Mouse (Mus musculus): ENCODE data around the gene Dst. TPM values are rescaled to one million over a fixed set of nuclear protein-coding genes. Genes with fewer than 3 reads are reported as not detected.

The Dst gene
- polyA plus RNA-seq, 1 experiment from 2014 or later, result 44.3 TPM

DNA sequence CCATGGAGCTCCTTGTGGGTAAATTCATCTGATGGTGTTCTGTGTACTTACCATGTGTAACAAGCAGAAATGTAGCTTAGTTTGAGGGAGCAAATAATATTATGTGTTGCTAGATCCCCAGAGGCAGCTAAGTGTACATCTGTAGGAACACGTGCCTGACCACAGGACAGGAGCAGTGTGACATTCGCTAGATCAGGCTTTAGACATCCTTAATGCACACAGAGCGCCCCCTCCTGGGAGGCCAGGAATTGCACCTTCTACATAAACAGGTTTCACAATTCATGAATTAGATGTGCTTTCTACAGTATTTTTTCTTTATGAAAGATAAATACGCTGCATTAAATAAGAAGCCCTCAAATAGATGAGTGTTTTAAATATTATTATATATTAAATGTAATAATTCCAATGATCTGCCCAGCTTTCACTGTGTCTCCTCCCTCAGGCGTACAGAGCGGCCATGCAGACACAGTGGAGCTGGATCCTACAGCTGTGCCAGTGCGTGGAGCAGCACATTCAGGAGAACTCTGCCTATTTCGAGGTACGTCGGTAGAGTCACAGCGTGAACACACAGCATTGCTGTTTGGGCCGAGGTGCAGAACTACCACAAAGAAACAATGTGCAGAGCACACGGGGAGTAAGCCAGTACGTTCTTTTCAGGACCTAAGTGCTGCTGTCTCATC is 256.7 kb downstream of the Dst start:
- Histone ChIP-seq H3K36me3 (ENCODE audit: control insufficient read depth, insufficient read depth, low read length) (peaks cover 32% of the 10 kb centered on the region), H3K27ac (ENCODE audit: low read depth, low read length) (no peak overlapping the region), H3K4me1 (ENCODE audit: control insufficient read depth, insufficient read depth, low read length) (no peaks in the 10 kb centered on the region), H3K4me3 (ENCODE audit: low read length) (no peak overlapping the region), H3K4me2 (replicated peaks; ENCODE audit: low read depth, low read length) (no peak overlapping the region), H3K27me3 (ENCODE audit: control insufficient read depth, insufficient read depth, low read length) (no peaks in the 10 kb centered on the region), H3K9ac (ENCODE audit: low read depth, low read length) (no peak overlapping the region), H3K9me3 (ENCODE audit: control insufficient read depth, low read length) (no peaks in the 10 kb centered on the region)
- ATAC-seq (ENCODE audit: low FRiP score, low TSS enrichment), result peak; percentile 68; the same call in 1 of the 2 replicates
- WGBS, result 71% methylated on average over 14 of the region's 14 CpGs

DNA sequence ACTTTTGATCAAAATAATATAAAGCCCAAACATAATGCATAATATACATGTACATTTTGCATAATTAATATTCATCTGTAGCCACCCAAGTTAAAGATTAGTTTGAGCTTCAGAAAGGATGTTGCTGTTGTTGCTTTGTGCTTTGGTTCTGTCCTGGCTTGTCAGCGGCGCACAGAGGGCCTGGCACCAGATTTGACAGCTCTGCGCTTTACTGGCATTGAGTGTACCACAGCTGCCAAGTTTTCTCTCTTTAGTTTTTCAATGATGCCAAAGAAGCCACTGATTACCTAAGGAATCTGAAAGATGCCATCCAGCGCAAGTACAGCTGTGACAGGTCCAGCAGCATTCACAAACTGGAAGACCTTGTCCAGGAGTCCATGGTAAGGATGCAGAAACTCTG is 257.9 kb downstream of the Dst start:
- H3K36me3 ChIP-seq (ENCODE audit: control insufficient read depth, insufficient read depth, low read length), result peaks cover 42% of the 10 kb centered on the region
- H3K9me3 ChIP-seq (ENCODE audit: control insufficient read depth, low read length), result no peaks in the 10 kb centered on the region
- no peaks in the 10 kb centered on the region for H3K27me3 ChIP-seq (ENCODE audit: control insufficient read depth, insufficient read depth, low read length)
- no peak for ATAC-seq (ENCODE audit: low FRiP score, low TSS enrichment)
- 93% methylated on average over 4 of the region's 4 CpGs for WGBS
- no peak overlapping the region for H3K4me2 ChIP-seq (replicated peaks; ENCODE audit: low read depth, low read length)
- H3K27ac ChIP-seq (ENCODE audit: low read depth, low read length), result no peak overlapping the region
- H3K9ac ChIP-seq (ENCODE audit: low read depth, low read length), result no peak overlapping the region
- no peaks in the 10 kb centered on the region for H3K4me1 ChIP-seq (ENCODE audit: control insufficient read depth, insufficient read depth, low read length)
- no peak overlapping the region for H3K4me3 ChIP-seq (ENCODE audit: low read length)

DNA sequence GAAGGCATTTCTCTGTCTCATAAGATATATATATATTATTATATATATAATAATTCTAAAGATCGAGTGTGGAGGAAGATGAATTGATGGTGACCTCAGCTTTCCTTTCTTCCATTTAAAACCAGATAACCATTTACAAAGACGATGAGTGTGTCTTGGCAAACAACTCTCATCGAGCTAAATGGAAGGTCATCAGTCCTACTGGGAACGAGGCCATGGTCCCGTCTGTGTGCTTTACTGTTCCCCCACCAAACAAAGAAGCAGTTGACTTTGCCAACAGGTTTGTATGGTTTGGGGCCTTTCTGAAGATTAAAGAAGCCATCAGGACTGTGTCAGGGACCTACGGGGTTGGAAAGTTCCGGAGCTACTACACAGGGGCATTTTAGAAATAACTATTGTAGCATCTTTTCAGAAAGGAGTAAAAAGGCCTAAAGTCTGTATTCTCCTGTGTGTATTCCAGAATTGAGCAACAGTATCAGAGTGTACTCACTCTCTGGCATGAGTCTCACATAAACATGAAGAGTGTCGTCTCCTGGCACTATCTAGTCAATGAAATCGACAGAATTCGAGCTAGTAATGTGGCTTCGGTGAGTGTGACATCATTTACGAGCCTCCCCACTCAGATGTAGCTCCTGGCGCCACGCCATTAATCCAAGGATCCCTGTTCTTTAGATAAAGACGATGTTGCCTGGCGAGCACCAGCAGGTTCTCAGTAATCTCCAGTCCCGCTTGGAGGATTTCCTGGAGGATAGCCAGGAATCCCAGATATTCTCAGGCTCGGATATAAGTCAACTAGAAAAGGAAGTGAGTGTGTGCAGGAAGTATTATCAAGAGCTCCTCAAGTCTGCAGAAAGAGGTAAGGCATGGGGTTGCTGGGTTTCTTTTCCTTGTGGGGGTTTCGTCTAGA is 259.4 kb downstream of the Dst start:
- Histone ChIP-seq H3K36me3 (ENCODE audit: control insufficient read depth, insufficient read depth, low read length) (peaks cover 52% of the 10 kb centered on the region), H3K9ac (ENCODE audit: low read depth, low read length) (no peak overlapping the region), H3K4me2 (replicated peaks; ENCODE audit: low read depth, low read length) (no peak overlapping the region), H3K9me3 (ENCODE audit: control insufficient read depth, low read length) (no peaks in the 10 kb centered on the region), H3K4me3 (ENCODE audit: low read length) (no peak overlapping the region), H3K27me3 (ENCODE audit: control insufficient read depth, insufficient read depth, low read length) (no peaks in the 10 kb centered on the region), H3K4me1 (ENCODE audit: control insufficient read depth, insufficient read depth, low read length) (no peaks in the 10 kb centered on the region), H3K27ac (ENCODE audit: low read depth, low read length) (no peak overlapping the region)
- 80% methylated on average over 19 of the region's 19 CpGs for WGBS
- ATAC-seq (ENCODE audit: low FRiP score, low TSS enrichment), result no peak

DNA sequence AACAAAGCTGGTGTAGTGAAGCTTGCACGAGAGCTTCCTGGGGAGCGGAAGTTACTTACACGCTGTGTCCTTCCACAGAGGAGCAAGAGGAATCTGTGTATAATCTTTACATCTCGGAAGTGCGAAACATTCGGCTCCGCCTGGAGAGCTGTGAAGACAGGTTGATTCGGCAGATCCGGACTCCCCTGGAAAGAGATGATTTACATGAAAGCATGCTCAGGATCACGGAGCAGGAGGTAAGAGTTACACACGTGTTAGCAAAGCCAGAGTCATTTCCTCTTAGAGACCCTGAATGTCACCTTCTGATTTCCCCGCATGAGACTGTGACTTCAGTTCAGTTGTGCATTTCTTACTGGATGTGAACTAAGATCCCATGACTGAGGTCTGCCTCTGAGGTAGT is 261.1 kb downstream of the Dst start:
- H3K9ac ChIP-seq (ENCODE audit: low read depth, low read length), result no peak overlapping the region
- no peaks in the 10 kb centered on the region for H3K9me3 ChIP-seq (ENCODE audit: control insufficient read depth, low read length)
- no peaks in the 10 kb centered on the region for H3K27me3 ChIP-seq (ENCODE audit: control insufficient read depth, insufficient read depth, low read length)
- WGBS, result 92% methylated on average over 12 of the region's 12 CpGs
- no peak for ATAC-seq (ENCODE audit: low FRiP score, low TSS enrichment)
- no peaks in the 10 kb centered on the region for H3K4me1 ChIP-seq (ENCODE audit: control insufficient read depth, insufficient read depth, low read length)
- H3K4me3 ChIP-seq (ENCODE audit: low read length), result no peak overlapping the region
- H3K27ac ChIP-seq (ENCODE audit: low read depth, low read length), result no peak overlapping the region
- peaks cover 56% of the 10 kb centered on the region for H3K36me3 ChIP-seq (ENCODE audit: control insufficient read depth, insufficient read depth, low read length)
- H3K4me2 ChIP-seq (replicated peaks; ENCODE audit: low read depth, low read length), result no peak overlapping the region

DNA sequence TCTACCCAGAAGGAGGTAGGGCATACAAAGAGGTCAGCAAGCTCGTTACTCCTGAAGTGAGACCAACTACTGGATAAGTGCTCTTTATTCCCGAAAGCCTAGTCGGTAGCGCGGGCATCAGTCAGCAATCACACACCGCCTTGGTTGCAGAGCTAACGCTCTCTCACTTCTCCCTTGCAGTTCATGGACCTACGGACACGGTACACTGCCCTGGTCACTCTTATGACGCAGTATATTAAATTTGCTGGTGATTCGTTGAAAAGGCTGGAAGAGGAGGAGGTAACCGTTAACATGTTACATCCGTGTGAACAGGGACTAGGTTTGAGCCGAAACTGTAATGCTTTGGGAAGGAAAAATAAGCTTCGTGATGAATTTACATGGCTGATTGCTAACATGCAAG is 266.5 kb downstream of the Dst start:
- peaks cover 53% of the 10 kb centered on the region for H3K36me3 ChIP-seq (ENCODE audit: control insufficient read depth, insufficient read depth, low read length)
- ATAC-seq (ENCODE audit: low FRiP score, low TSS enrichment), result no peak
- WGBS, result 92% methylated on average over 15 of the region's 15 CpGs

DNA sequence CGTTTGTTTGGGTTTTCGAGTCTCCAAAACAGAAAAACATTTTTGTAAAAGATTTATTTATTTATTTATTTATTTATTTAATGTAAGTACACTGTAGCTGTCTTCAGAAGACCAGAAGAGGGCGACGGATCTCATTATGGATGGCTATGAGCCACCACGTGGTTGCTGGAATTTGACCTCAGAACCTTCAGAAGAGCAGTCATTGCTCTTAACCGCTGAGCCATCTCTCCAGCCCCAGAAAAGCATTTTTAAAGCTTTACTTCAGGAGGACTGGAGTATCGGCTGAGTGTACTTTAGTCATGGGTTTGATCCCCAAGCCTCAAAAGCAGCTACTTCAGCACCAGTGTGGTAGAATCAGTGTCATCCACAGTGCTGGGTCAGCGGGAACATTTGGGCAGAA is 266.9 kb downstream of the Dst start:
- H3K4me2 ChIP-seq (replicated peaks; ENCODE audit: low read depth, low read length), result no peak overlapping the region
- no peak overlapping the region for H3K27ac ChIP-seq (ENCODE audit: low read depth, low read length)
- peaks cover 51% of the 10 kb centered on the region for H3K36me3 ChIP-seq (ENCODE audit: control insufficient read depth, insufficient read depth, low read length)
- no peak overlapping the region for H3K4me3 ChIP-seq (ENCODE audit: low read length)
- no peaks in the 10 kb centered on the region for H3K27me3 ChIP-seq (ENCODE audit: control insufficient read depth, insufficient read depth, low read length)
- ATAC-seq (ENCODE audit: low FRiP score, low TSS enrichment), result no peak
- WGBS, result 77% methylated on average over 8 of the region's 8 CpGs
- H3K9me3 ChIP-seq (ENCODE audit: control insufficient read depth, low read length), result no peaks in the 10 kb centered on the region
- H3K9ac ChIP-seq (ENCODE audit: low read depth, low read length), result no peak overlapping the region
- H3K4me1 ChIP-seq (ENCODE audit: control insufficient read depth, insufficient read depth, low read length), result no peaks in the 10 kb centered on the region

More for the DNA sequence above, 266.5 kb downstream of the Dst start:
- Histone ChIP-seq H3K4me1 (ENCODE audit: control insufficient read depth, insufficient read depth, low read length) (no peaks in the 10 kb centered on the region), H3K9me3 (ENCODE audit: control insufficient read depth, low read length) (no peaks in the 10 kb centered on the region), H3K9ac (ENCODE audit: low read depth, low read length) (no peak overlapping the region), H3K4me3 (ENCODE audit: low read length) (no peak overlapping the region), H3K4me2 (replicated peaks; ENCODE audit: low read depth, low read length) (no peak overlapping the region), H3K27ac (ENCODE audit: low read depth, low read length) (no peak overlapping the region), H3K27me3 (ENCODE audit: control insufficient read depth, insufficient read depth, low read length) (no peaks in the 10 kb centered on the region)

DNA sequence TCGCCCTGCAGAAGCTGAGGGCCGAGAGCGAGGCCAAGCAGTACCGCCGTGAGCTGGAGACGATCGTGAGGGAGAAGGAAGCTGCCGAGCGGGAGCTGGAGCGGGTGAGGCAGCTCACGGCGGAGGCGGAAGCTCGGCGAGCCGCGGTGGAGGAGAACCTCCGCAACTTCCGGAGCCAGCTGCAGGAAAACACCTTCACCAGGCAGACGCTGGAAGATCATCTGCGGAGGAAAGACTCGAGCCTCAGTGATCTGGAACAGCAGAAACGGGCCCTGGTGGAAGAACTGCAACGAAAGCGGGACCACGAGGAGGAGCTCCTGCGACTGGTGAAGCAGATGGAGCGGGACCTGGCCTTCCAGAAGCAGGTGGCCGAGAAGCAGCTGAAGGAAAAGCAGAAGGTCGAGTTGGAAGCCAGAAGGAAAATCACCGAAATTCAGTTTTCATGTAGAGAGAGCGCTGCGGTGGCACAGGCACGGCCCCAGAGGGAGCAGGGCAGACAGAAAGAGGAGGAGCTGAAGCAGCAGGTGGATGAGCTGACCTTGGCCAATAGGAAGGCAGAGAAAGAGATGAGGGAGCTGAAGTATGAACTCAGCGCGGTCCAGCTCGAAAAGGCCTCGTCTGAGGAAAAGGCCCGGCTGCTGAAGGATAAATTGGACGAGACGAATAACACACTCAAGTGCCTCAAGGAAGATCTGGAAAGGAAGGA is 270.1 kb downstream of the Dst start:
- WGBS, result 93% methylated on average over 41 of the region's 41 CpGs

DNA sequence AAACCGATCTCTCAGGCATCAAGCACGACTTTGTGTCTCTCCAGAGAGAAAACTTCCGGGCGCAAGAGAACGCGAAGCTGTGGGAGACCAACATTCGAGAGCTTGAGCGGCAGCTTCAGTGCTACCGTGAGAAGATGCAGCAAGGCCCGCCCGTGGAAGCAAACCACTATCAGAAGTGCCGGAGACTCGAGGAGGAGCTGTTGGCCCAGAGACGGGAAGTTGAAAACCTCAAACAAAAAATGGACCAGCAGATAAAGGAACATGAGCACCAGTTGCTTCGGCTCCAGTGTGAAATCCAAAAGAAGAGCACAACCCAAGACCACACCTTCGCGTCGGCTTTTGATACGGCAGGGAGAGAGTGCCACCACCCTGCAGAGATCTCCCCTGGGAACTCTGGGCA is 271.7 kb downstream of the Dst start:
- 93% methylated on average over 19 of the region's 19 CpGs for WGBS
- ATAC-seq (ENCODE audit: low FRiP score, low TSS enrichment), result no peak
- Histone ChIP-seq H3K27me3 (ENCODE audit: control insufficient read depth, insufficient read depth, low read length) (no peaks in the 10 kb centered on the region), H3K9ac (ENCODE audit: low read depth, low read length) (no peak overlapping the region), H3K4me2 (replicated peaks; ENCODE audit: low read depth, low read length) (no peak overlapping the region), H3K27ac (ENCODE audit: low read depth, low read length) (no peak overlapping the region), H3K4me3 (ENCODE audit: low read length) (no peak overlapping the region), H3K9me3 (ENCODE audit: control insufficient read depth, low read length) (no peaks in the 10 kb centered on the region), H3K4me1 (ENCODE audit: control insufficient read depth, insufficient read depth, low read length) (no peaks in the 10 kb centered on the region), H3K36me3 (ENCODE audit: control insufficient read depth, insufficient read depth, low read length) (peaks cover 24% of the 10 kb centered on the region)

More for the DNA sequence above, 270.1 kb downstream of the Dst start:
- no peak overlapping the region for H3K4me3 ChIP-seq (ENCODE audit: low read length)
- no peaks in the 10 kb centered on the region for H3K9me3 ChIP-seq (ENCODE audit: control insufficient read depth, low read length)
- H3K36me3 ChIP-seq (ENCODE audit: control insufficient read depth, insufficient read depth, low read length), result peaks cover 29% of the 10 kb centered on the region
- no peak overlapping the region for H3K9ac ChIP-seq (ENCODE audit: low read depth, low read length)
- no peak overlapping the region for H3K4me2 ChIP-seq (replicated peaks; ENCODE audit: low read depth, low read length)
- ATAC-seq (ENCODE audit: low FRiP score, low TSS enrichment), result no peak
- H3K27me3 ChIP-seq (ENCODE audit: control insufficient read depth, insufficient read depth, low read length), result no peaks in the 10 kb centered on the region
- H3K4me1 ChIP-seq (ENCODE audit: control insufficient read depth, insufficient read depth, low read length), result no peaks in the 10 kb centered on the region
- no peak overlapping the region for H3K27ac ChIP-seq (ENCODE audit: low read depth, low read length)
